Mouse (Mus musculus): ENCODE measurements around the gene Apoh. TPM values are rescaled to one million over a fixed set of nuclear protein-coding genes. Genes with fewer than 3 reads are reported as not detected.

Gene Apoh
- polyA plus RNA-seq, 1 experiment from 2014 or later: 0.19 TPM

DNA sequence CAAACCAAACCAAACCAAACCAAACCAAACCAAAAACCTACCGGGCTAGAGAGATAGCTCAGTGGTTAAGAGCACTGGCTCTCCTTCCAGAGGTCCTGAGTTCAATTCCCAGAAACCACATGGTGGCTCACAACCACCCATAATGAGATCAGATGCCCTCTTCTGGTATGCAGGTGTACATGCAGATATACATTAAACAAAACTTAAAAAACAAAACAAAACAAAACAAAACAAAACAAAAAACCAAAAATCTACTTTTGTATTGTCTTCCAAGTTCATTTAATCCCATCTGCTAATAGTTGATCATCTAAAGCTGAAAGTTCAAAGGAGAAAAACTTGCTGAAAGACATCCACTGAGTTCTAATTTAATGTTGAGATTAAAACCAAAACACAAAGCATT is 73.2 kb downstream of the Apoh start:
- ATAC-seq (ENCODE audit: low FRiP score) (no peak), DNase-seq (ENCODE audit: low spot score) (no peak)
- Histone ChIP-seq H3K27me3 (ENCODE audit: control insufficient read depth, insufficient read depth, low read length) (no peaks in the 10 kb centered on the region), H3K4me1 (replicated peaks; ENCODE audit: control insufficient read depth, insufficient read depth, low read length) (no peaks in the 10 kb centered on the region), H3K4me2 (replicated peaks; ENCODE audit: low read depth, low read length) (no peak overlapping the region), H3K9me3 (ENCODE audit: control insufficient read depth, low read length) (no peaks in the 10 kb centered on the region), H3K27ac (ENCODE audit: low read depth, low read length) (no peak overlapping the region), H3K9ac (ENCODE audit: low read depth, low read length) (no peak overlapping the region), H3K36me3 (ENCODE audit: control insufficient read depth, insufficient read depth, low read length) (no peaks in the 10 kb centered on the region), H3K4me3 (ENCODE audit: low read depth, low read length) (no peak overlapping the region)
- 96% methylated on average over 1 of the region's 1 CpGs for WGBS

DNA sequence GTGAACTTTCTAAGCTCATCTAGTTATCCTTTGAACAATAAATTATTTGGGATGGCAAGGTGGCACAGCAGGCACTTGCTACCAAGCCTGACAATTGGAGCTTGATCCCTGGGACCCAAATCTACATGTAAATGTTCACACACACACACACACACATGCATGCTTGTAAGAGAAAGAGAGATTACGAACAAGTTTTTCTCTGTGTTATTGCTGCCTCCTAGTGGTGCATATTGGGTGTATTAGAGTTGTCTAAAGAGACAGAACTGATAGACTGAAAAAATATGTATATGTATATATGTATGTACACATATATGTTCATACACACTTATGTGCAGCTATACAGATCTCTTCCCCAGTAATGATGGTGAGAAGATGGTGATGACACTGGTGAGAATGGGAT is 75.4 kb downstream of the Apoh start:
- H3K4me1 ChIP-seq (replicated peaks; ENCODE audit: control insufficient read depth, insufficient read depth, low read length): no peaks in the 10 kb centered on the region
- no peaks in the 10 kb centered on the region for H3K9me3 ChIP-seq (ENCODE audit: control insufficient read depth, low read length)
- WGBS: 44% methylated on average over 1 of the region's 1 CpGs
- no peaks in the 10 kb centered on the region; the same call in 1 of the 2 replicates for H3K27me3 ChIP-seq (ENCODE audit: control insufficient read depth, insufficient read depth, low read length)
- H3K4me3 ChIP-seq (ENCODE audit: low read depth, low read length): no peak overlapping the region
- no peaks in the 10 kb centered on the region for H3K36me3 ChIP-seq (ENCODE audit: control insufficient read depth, insufficient read depth, low read length)
- H3K9ac ChIP-seq (ENCODE audit: low read depth, low read length): no peak overlapping the region
- DNase-seq (ENCODE audit: low spot score) (peak; percentile 69), ATAC-seq (ENCODE audit: low FRiP score) (no peak)
- H3K27ac ChIP-seq (ENCODE audit: low read depth, low read length): no peak overlapping the region
- no peak overlapping the region for H3K4me2 ChIP-seq (replicated peaks; ENCODE audit: low read depth, low read length)

DNA sequence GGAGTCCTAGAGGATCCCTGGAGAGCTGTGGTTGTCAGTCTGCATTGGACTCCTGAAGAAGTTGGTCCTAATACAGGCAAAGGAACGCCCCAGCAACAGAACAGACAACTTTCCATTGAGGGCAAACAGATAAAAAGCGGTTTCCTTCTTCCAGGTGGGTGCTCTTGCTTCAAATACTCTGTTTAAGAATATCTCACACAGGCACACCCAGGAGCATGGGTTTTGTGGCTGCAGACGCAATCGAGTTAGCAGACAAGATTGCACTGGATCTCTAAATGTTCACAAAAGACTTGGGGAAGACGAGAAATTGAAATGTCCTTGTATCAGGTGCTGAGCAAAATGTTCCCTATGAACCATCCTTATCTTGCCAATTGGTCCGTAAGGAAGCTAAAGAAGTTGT is 76.1 kb downstream of the Apoh start:
- Histone ChIP-seq H3K9me3 (ENCODE audit: control insufficient read depth, low read length) (no peaks in the 10 kb centered on the region), H3K27me3 (ENCODE audit: control insufficient read depth, insufficient read depth, low read length) (no peaks in the 10 kb centered on the region; the same call in 1 of the 2 replicates), H3K4me2 (replicated peaks; ENCODE audit: low read depth, low read length) (no peak overlapping the region), H3K27ac (ENCODE audit: low read depth, low read length) (no peak overlapping the region), H3K4me1 (replicated peaks; ENCODE audit: control insufficient read depth, insufficient read depth, low read length) (no peaks in the 10 kb centered on the region), H3K4me3 (ENCODE audit: low read depth, low read length) (no peak overlapping the region), H3K9ac (ENCODE audit: low read depth, low read length) (no peak overlapping the region), H3K36me3 (ENCODE audit: control insufficient read depth, insufficient read depth, low read length) (no peaks in the 10 kb centered on the region)
- 93% methylated on average over 6 of the region's 6 CpGs for WGBS
- DNase-seq (ENCODE audit: low spot score) (no peak), ATAC-seq (ENCODE audit: low FRiP score) (no peak)

DNA sequence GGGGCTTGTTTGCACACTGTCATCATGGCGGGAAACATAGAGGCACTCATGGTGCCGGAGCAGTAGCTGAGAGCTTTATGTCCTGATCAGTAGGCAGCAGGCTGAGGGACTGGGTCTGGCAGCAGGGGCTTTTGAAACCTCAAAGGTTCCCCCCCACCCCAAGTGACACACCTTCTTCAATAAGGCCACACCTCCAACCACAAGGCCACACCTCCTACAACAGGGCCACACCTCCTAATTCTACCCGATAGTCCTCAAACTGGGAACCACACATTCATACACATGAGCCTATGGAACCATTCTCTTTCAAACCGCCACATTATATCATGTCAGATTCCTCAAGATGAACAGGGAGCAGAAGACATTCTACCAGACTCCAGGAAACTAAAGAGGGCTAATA is 77.6 kb downstream of the Apoh start:
- H3K4me1 ChIP-seq (replicated peaks; ENCODE audit: control insufficient read depth, insufficient read depth, low read length): no peaks in the 10 kb centered on the region
- no peak overlapping the region for H3K9ac ChIP-seq (ENCODE audit: low read depth, low read length)
- H3K4me3 ChIP-seq (ENCODE audit: low read depth, low read length): no peak overlapping the region
- no peaks in the 10 kb centered on the region for H3K9me3 ChIP-seq (ENCODE audit: control insufficient read depth, low read length)
- H3K27me3 ChIP-seq (ENCODE audit: control insufficient read depth, insufficient read depth, low read length): no peaks in the 10 kb centered on the region; the same call in 1 of the 2 replicates
- no peak overlapping the region for H3K27ac ChIP-seq (ENCODE audit: low read depth, low read length)
- DNase-seq (ENCODE audit: low spot score) (no peak), ATAC-seq (ENCODE audit: low FRiP score) (no peak)
- H3K4me2 ChIP-seq (replicated peaks; ENCODE audit: low read depth, low read length): no peak overlapping the region
- WGBS: 82% methylated on average over 4 of the region's 4 CpGs
- no peaks in the 10 kb centered on the region for H3K36me3 ChIP-seq (ENCODE audit: control insufficient read depth, insufficient read depth, low read length)

DNA sequence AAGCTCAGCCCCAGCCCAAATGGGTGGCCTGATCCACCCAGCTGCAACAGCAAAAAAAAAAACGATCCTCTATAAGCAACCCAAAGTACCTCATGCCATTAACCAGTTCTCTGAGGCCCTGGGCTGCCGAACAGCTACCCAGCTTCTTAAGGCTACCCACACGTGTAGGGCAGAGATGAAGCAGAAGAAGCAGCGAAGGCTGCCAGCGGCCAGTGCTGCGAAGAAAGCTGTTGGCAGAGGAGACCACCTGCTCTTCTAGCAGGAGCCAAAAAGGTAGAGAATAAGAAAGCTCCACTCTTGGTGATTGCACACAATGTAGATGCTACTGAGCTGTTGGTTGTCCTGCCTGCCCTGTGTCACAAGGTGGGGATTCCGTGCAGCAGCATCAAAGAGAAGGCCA is 80.1 kb downstream of the Apoh start:
- Histone ChIP-seq H3K36me3 (ENCODE audit: control insufficient read depth, insufficient read depth, low read length) (no peaks in the 10 kb centered on the region), H3K9ac (ENCODE audit: low read depth, low read length) (no peak overlapping the region), H3K27ac (ENCODE audit: low read depth, low read length) (no peak overlapping the region), H3K4me3 (ENCODE audit: low read depth, low read length) (no peak overlapping the region), H3K4me2 (replicated peaks; ENCODE audit: low read depth, low read length) (no peak overlapping the region), H3K4me1 (replicated peaks; ENCODE audit: control insufficient read depth, insufficient read depth, low read length) (no peaks in the 10 kb centered on the region), H3K9me3 (ENCODE audit: control insufficient read depth, low read length) (no peaks in the 10 kb centered on the region), H3K27me3 (ENCODE audit: control insufficient read depth, insufficient read depth, low read length) (no peaks in the 10 kb centered on the region; the same call in 1 of the 2 replicates)
- DNase-seq (ENCODE audit: low spot score): no peak
- ATAC-seq (ENCODE audit: low FRiP score): no peak
- WGBS: 54% methylated on average over 7 of the region's 7 CpGs

DNA sequence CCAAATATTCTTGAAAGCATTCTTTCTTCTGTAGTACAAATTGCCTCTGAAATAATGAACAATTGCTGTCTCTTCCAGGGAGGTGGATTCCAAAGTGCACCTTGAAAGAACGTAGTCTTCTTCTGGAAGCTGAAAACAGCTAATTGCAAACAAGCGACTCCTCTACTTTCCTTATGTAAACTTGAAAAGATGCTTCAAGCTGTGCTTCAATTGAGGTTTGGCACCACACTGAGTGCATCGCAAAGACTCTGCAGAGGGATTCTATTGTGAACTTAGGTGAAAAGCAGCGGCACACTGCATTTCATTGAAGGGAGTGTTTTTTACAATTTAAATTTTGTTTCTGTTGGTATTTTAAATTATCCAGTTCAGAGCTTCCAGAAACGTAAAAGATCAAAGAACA is 81.0 kb downstream of the Apoh start:
- Histone ChIP-seq H3K27ac (ENCODE audit: low read depth, low read length) (no peak overlapping the region), H3K9ac (ENCODE audit: low read depth, low read length) (no peak overlapping the region), H3K4me2 (replicated peaks; ENCODE audit: low read depth, low read length) (peak overlapping the region; percentile 77), H3K27me3 (ENCODE audit: control insufficient read depth, insufficient read depth, low read length) (no peaks in the 10 kb centered on the region; the same call in 1 of the 2 replicates), H3K4me1 (replicated peaks; ENCODE audit: control insufficient read depth, insufficient read depth, low read length) (no peaks in the 10 kb centered on the region), H3K4me3 (ENCODE audit: low read depth, low read length) (peak overlapping the region; percentile 63), H3K36me3 (ENCODE audit: control insufficient read depth, insufficient read depth, low read length) (no peaks in the 10 kb centered on the region), H3K9me3 (ENCODE audit: control insufficient read depth, low read length) (no peaks in the 10 kb centered on the region)
- 2% methylated on average over 5 of the region's 5 CpGs for WGBS
- ATAC-seq (ENCODE audit: low FRiP score) (no peak), DNase-seq (ENCODE audit: low spot score) (peak; percentile 28)

DNA sequence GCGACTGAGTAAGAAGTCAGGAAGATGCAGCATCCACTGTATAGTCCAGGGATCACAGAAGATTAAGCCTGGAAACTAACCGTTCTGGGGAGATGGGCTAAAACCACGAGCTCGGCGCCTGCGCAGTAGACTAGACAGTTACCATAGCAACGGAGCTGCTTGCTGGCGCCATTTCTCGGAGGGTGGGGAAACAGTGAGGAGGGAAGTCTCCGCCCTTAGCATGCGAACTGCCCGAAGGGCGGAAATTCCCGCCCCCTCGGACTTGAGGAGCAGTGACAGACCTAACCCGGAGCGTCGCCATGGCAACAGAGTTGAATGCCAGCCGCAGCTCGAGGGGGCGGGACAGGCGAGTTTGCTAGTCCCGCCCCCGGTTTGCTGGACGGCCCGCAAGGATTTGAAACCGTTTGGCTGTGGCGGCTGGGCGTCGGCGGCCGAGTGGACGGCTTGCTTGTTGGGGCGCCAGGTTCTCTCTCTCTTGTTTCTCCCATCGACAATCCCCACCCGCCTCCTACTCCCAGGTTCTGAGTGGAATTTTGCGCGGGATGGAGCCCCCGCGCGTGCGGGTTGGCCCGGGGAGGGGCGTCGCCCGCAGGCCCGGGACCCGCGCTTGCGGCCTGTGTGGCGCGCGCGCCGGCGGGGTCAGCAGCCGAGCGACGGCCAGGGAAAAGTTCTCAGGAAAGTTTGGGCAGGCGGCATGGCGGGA is 81.9 kb downstream of the Apoh start, which contains the start of gene Cep112:
TSS of gene Cep112 (plus strand) at position 304 of the 703 bp plus-strand sequence.
- Histone ChIP-seq H3K4me3 (ENCODE audit: low read depth, low read length) (peak within 1 kb of the TSS; percentile 63), H3K27me3 (ENCODE audit: control insufficient read depth, insufficient read depth, low read length) (no peaks in the 10 kb centered on the region; the same call in 1 of the 2 replicates), H3K4me1 (replicated peaks; ENCODE audit: control insufficient read depth, insufficient read depth, low read length) (no peaks in the 10 kb centered on the region), H3K9ac (ENCODE audit: low read depth, low read length) (peak within 1 kb of the TSS; percentile 71), H3K9me3 (ENCODE audit: control insufficient read depth, low read length) (no peaks in the 10 kb centered on the region), H3K36me3 (ENCODE audit: control insufficient read depth, insufficient read depth, low read length) (no peaks in the 10 kb centered on the region), H3K4me2 (replicated peaks; ENCODE audit: low read depth, low read length) (peak within 1 kb of the TSS; percentile 77), H3K27ac (ENCODE audit: low read depth, low read length) (peak within 1 kb of the TSS; percentile 24; the same call in 1 of the 2 replicates)
- under 1% methylated on average over 59 of the region's 61 CpGs for WGBS
- DNase-seq (ENCODE audit: low spot score) (peak; percentile 99), ATAC-seq (ENCODE audit: low FRiP score) (peak; percentile 96)

DNA sequence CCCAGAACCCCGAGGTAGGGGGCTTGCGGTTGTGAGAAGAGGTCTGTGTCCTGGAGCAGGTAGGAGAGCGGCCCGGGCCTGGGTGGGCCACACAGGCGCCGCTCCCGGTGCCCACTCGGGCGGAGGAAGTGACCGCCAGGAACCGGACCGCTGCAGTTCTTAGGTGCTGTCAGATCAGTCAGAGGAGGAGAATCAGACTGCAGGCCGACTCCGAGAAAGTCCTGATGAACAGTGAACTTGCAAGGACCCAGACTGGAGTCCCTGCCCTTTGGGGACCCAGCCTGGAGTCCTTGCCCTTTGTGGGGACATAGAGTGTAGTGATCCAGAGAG is 82.4 kb downstream of the Apoh start:
- peak overlapping the region; percentile 24; the same call in 1 of the 2 replicates for H3K27ac ChIP-seq (ENCODE audit: low read depth, low read length)
- no peaks in the 10 kb centered on the region for H3K4me1 ChIP-seq (replicated peaks; ENCODE audit: control insufficient read depth, insufficient read depth, low read length)
- no peaks in the 10 kb centered on the region for H3K36me3 ChIP-seq (ENCODE audit: control insufficient read depth, insufficient read depth, low read length)
- H3K9me3 ChIP-seq (ENCODE audit: control insufficient read depth, low read length): no peaks in the 10 kb centered on the region
- no peak for DNase-seq (ENCODE audit: low spot score)
- 7% methylated on average over 14 of the region's 14 CpGs for WGBS
- H3K4me2 ChIP-seq (replicated peaks; ENCODE audit: low read depth, low read length): peak overlapping the region; percentile 77
- H3K27me3 ChIP-seq (ENCODE audit: control insufficient read depth, insufficient read depth, low read length): no peaks in the 10 kb centered on the region; the same call in 1 of the 2 replicates
- H3K9ac ChIP-seq (ENCODE audit: low read depth, low read length): peak overlapping the region; percentile 71
- peak overlapping the region; percentile 63 for H3K4me3 ChIP-seq (ENCODE audit: low read depth, low read length)
- ATAC-seq (ENCODE audit: low FRiP score): peak; percentile 73

DNA sequence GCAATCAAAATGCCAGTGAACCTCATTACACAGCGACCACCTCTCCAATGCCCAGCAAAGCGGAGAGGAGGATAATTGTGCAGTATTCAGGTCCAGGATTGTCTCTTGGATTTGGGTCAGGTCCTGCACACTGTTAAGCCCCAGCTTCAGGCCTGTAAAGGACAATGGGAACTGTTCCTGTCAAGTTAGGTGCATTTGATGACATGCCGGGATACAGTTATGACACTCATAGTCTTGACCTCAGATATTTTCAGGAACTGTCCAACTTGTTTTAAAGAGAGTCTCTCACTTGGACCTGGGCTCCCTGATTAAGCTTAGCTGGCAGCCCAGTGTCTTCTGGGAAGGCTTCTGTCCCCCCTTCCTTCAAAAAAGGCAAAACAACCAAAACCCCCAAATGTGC is 82.9 kb downstream of the Apoh start:
- Histone ChIP-seq H3K4me3 (ENCODE audit: low read depth, low read length) (peak overlapping the region; percentile 63), H3K36me3 (ENCODE audit: control insufficient read depth, insufficient read depth, low read length) (no peaks in the 10 kb centered on the region), H3K27ac (ENCODE audit: low read depth, low read length) (no peak overlapping the region; the same call in 1 of the 2 replicates), H3K27me3 (ENCODE audit: control insufficient read depth, insufficient read depth, low read length) (no peaks in the 10 kb centered on the region; the same call in 1 of the 2 replicates), H3K4me1 (replicated peaks; ENCODE audit: control insufficient read depth, insufficient read depth, low read length) (no peaks in the 10 kb centered on the region), H3K4me2 (replicated peaks; ENCODE audit: low read depth, low read length) (peak overlapping the region; percentile 77), H3K9me3 (ENCODE audit: control insufficient read depth, low read length) (no peaks in the 10 kb centered on the region), H3K9ac (ENCODE audit: low read depth, low read length) (no peak overlapping the region; the same call in 1 of the 2 replicates)
- no peak for DNase-seq (ENCODE audit: low spot score)
- ATAC-seq (ENCODE audit: low FRiP score): no peak
- WGBS: 91% methylated on average over 3 of the region's 3 CpGs

Data from hindbrain, embryonic 11.5 days (tissue).